Mouse (Mus musculus) MEL-GATA-1-ER (cell line): ENCODE measurements at regions not wholly inside any gene's neighbourhood (a gene's known extent, or its start where the extent isn't known, plus 50 kb on each side); places are given as distances from the start of the nearest gene placed in this dataset.

ENCODE experiments used
- DNase-seq: peaks from one replicate; pipeline ENCODE4 v3.0.0-alpha.2; 2012; ENCODE audit warnings: low read depth; ENCODE audit errors: extremely low read depth

DNA sequence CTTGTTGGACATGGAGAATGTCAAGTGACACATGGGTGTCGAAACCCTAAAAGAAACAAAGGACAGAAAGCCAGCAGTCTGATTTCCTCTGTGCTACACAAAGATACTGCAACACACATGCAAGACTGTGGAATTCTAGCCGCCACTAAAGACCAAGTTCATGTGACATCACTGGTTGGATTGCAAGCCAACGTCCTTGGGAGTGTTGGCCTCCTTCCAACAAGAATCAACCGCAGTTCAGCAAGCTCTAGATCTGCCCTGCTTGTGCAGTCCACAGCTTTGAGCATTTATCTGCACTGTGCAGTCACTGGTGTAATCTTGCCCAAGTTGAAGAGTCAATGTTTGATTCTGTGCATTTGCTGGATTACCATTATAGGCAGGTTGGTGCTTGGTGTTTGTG is 1001.2 kb downstream of the Ttll7 start:
- no peak for DNase-seq

DNA sequence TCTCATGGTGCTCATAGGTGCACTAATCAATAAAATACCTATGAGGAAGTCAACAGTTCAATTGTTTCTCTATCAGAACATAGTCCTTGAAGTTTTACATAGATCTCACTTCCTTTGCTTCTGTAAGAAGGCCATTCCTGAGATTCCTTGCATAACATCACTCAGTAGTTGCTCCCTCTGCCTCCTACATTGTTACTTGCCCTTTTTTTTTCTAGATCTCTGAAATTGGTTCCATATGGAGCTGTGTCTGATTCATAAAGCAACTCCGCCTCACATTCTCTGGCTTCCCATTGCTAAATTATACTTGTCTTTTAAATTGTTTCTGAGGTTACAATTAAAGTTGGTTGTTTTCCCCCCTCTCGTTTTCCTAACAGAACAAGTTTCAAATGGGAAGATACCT is 1000.7 kb downstream of the Ttll7 start:
- DNase-seq = no peak

- no peak for DNase-seq
These were observed 989.2 kb downstream of the Ttll7 start for GRCm38 (mm10) chr3:147841357-147841756.

- DNase-seq = no peak
These were observed 986.6 kb downstream of the Ttll7 start for GRCm38 (mm10) chr3:147838816-147839215.

DNA sequence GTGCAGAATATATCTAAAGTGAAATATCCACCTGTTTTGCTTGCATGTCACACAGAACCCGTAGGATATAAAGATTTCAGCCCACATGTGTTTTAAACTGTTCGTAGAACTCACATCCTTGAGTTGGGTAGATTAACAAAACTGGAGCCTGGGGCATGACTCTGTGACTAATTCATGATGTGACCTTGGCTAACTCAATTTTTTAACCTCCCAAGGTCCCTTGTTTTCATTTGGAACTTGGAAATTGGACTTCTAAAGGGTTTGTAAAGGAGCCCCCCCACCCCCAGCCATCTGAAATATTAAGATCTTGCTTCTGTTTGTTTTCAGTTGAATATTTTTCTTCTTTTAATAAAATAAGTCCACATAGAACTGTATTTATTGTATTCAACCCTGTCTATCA is 983.5 kb downstream of the Ttll7 start:
- no peak for DNase-seq

DNA sequence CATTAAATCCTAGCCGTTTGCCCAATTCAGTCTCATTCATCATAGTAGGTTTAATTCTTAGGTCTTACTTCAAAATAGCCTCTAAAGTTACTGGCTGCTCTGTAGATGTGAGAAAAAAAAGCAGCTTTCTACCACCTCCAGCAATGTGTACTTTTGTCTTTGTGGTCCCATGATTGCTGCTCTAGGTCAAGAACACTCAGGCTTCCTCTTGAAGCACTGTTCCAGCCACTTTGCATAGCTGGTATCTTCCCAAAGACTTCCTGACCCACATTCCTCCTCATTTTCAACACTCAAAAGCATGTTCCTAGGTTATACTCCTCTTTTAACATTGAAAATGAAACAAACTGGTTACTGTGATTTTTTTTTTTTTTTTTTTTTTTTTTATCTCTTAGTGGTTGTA is 973.2 kb downstream of the Ttll7 start:
- DNase-seq = no peak

GRCm38 (mm10) chr3:147824451-147824850 is 972.3 kb downstream of the Ttll7 start:
- DNase-seq = no peak

GRCm38 (mm10) chr3:147814080-147814650 is 962.0 kb downstream of the Ttll7 start:
- no peak for DNase-seq

- DNase-seq = no peak
These were observed 950.4 kb downstream of the Ttll7 start for GRCm38 (mm10) chr3:147802546-147802945.

DNA sequence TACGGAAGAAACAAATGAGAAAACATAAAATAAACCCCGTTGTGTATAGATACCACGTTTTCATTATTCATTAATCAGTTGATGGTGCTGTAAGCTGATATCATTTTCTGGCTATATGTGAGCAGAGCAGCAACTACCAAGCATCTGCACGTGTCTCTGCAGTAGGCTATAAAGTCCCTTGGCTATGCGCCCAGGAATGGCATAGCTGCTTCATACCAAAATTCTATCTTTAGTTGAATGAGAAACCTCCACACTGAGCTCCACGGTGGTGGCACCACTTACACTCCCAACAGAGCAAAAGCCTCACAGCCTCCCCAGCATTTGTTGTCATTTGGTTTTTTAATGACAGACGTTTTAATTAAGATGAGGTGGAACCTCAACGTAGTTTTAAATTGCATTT is 944.4 kb downstream of the Ttll7 start:
- no peak for DNase-seq

- DNase-seq = no peak
These were observed 942.9 kb downstream of the Ttll7 start for GRCm38 (mm10) chr3:147795116-147795515.

GRCm38 (mm10) chr3:147786555-147786954 is 934.4 kb downstream of the Ttll7 start:
- no peak for DNase-seq

DNA sequence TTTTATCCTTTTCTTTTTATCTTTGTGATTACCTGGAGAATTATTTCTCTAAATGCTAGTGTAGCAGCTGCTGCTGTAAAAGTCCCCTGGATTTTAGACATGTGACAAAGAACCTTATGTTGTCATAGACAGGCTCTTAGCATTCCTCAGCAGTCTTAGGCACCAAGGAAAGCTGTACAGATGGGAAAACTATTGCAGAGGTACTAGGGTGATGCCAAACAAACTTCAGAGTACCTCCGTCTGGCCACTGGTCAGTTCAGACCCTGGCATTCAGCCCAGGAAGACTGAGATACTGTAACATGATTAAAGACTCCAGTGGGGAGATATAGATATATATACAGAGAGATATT is 898.6 kb downstream of the Ttll7 start:
- DNase-seq = no peak

DNA sequence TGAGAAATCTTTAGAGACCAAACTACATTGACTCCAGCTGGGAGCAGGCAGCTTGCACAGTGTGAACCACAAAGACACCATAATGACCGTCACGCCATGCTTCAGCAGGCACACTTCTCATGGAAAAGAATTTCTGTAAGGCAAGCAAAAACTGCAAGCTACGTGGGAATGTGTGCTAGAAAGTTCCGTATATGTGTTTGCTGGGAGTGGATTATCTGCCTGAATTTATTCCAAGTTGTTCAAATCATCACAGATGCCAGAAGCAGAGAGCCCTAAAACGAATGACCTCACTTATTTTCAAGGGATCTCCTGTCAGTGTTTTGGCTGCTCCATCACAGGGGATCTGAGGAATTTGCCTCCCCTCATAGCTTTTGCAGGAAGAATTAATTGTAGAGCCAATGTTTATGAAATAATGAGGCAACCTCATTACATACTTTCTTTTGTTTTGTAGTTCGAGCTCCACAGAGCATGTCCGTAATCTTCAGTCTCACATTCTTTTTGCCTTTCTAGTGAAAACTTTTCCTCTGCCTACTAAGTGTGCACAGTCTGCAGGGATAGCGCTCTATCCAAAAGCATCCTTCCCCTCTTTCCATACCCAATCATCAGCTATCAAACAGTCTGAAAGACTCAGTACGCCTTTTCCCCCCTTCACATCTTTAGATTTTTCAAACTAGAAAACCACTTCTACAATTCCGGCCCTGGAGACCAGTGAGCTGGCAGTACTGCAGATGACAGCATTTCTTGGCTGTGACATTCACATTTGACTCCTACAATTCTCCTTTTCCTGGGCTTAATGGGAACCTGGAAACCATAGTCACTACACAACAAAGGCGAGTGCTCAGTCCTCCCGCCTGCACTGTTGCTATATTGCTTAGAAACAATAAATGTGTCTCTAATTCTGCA is 898.0 kb downstream of the Ttll7 start:
- no peak for DNase-seq

GRCm38 (mm10) chr3:147749442-147749841 is 897.3 kb downstream of the Ttll7 start:
- DNase-seq = no peak

DNA sequence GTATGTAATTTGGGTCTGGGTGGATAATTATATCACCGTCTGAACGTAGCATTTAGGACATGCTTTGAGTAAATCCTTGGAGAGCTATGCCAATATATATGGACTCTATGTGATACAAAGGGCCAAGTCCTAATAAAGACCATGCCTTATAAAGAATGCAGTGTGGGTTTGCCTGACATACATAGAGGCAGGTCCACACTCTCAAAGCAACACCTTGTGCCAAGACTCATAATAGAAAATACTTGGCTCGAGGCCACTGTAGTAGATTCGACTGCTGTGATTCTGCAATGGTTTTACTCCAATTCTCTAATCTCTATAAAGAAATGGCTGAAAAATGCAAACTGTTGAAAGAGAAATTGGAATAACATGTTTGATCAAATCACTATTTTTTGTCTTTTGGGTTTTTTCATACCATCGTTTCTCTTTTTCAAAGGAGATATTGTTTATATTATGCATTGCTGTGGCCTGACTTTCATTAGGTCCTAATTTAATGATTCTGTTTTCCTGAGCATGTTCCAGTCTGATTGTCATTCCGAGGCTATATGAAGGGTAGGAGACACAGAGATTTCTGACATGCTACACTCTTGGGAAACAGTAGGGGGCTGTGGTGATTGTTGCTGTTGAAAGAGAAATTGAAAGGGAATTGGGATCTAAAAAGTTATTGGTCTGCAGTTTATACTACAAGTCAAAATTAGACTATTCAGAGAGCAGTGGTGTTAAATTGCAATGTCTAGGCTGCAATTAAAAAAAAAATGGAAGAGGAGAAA is 884.7 kb downstream of the Ttll7 start:
- DNase-seq = no peak

GRCm38 (mm10) chr3:147716391-147716790 is 864.2 kb downstream of the Ttll7 start:
- DNase-seq = no peak

- no peak for DNase-seq
These were observed 855.2 kb downstream of the Ttll7 start for GRCm38 (mm10) chr3:147707401-147707801.

GRCm38 (mm10) chr3:147683730-147684129 is 831.6 kb downstream of the Ttll7 start:
- no peak for DNase-seq

GRCm38 (mm10) chr3:147680299-147680698 is 828.1 kb downstream of the Ttll7 start:
- no peak for DNase-seq

GRCm38 (mm10) chr3:147662572-147662971 is 810.4 kb downstream of the Ttll7 start:
- DNase-seq = no peak

DNA sequence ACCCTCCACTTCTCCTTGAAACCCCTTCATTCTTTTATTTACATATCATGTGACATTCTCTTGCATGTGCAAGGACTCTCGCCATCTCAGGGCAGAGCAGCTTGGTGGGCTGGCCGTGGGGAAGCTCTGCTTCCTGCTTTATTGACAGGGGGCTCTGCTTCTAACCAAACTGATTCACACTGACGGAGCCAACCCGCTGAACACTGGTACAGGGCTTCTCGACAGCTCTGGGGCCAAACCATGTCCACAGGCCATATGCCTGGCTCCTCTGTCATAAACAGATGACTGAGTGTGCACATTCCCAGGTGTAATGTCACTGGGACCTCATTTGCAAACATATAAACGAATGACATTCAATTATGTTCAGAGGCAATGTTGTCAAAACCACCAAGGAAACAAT is 800.7 kb downstream of the Ttll7 start:
- DNase-seq = no peak
